Mouse (Mus musculus) kidney, adult 2 months (tissue): ENCODE data around the gene Hoxa13. TPM values are rescaled to one million over a fixed set of nuclear protein-coding genes. Genes with fewer than 3 reads are reported as not detected.
A peak's percentile ranks its signal among the peaks of the same experiment; 100 is the strongest.

Experiments
- DNase-seq: peaks from one replicate; pipeline ENCODE4 v3.0.0; 2021
- H3K27ac ChIP-seq: fragments of 200-500 bp; 2 replicates; pipeline ENCODE4 v1.5.1; 2012; ENCODE audit warnings: low read depth, low read length, control low read depth, inconsistent platforms; ENCODE audit not compliant: insufficient read depth
- H3K27me3 ChIP-seq: fragments of 200-500 bp; replicated peaks from 2 replicates; pipeline ENCODE4 v1.6.1; 2012; ENCODE audit warnings: mild to moderate bottlenecking, moderate library complexity, low read length, inconsistent platforms; ENCODE audit not compliant: control insufficient read depth, insufficient read depth
- H3K36me3 ChIP-seq: fragments of 200-500 bp; 2 replicates; pipeline ENCODE4 v1.6.1; 2012; ENCODE audit warnings: mild to moderate bottlenecking, moderate library complexity, low read length, inconsistent platforms; ENCODE audit not compliant: control insufficient read depth, insufficient read depth
- H3K4me1 ChIP-seq: fragments of 200-500 bp; 2 replicates; pipeline ENCODE4 v1.6.1; 2011; ENCODE audit warnings: low read length; ENCODE audit not compliant: control insufficient read depth, insufficient read depth
- H3K4me3 ChIP-seq: fragments of 200-500 bp; 2 replicates; pipeline ENCODE4 v1.5.1; 2011; ENCODE audit warnings: mild to moderate bottlenecking, low read depth, low read length, control low read depth; ENCODE audit not compliant: insufficient read depth
- CTCF ChIP-seq: fragments of 200-500 bp; conservative IDR thresholded peaks from 2 replicates; pipeline ENCODE4 v1.5.1; 2011; ENCODE audit warnings: low read depth, mild to moderate bottlenecking, control low read depth, low read length, moderate library complexity, mixed read lengths; ENCODE audit not compliant: insufficient read depth, insufficient read length
- POLR2A ChIP-seq: fragments of 200-500 bp; IDR thresholded peaks from one replicate; pipeline ENCODE4 v1.6.1; 2011; ENCODE audit warnings: low read depth, low read length, control low read depth
- WGBS: fragments of 180-500 bp; shearing (Covaris S2); methylation state at CpG from one replicate; pipeline ENCODE4 v1.1.7; 2018; 5-methylcytosine and 5-hydroxymethylcytosine counted together
- polyA plus RNA-seq: library from polyadenylated mRNA; depleted of rRNA; stranded (reverse); fragments of >200 nt; gene quantifications from 2 replicates; pipeline ENCODE4 v1.2.3, GENCODE M21; 2012

The Hoxa13 gene
- polyA plus RNA-seq, 1 experiment = not detected

DNA sequence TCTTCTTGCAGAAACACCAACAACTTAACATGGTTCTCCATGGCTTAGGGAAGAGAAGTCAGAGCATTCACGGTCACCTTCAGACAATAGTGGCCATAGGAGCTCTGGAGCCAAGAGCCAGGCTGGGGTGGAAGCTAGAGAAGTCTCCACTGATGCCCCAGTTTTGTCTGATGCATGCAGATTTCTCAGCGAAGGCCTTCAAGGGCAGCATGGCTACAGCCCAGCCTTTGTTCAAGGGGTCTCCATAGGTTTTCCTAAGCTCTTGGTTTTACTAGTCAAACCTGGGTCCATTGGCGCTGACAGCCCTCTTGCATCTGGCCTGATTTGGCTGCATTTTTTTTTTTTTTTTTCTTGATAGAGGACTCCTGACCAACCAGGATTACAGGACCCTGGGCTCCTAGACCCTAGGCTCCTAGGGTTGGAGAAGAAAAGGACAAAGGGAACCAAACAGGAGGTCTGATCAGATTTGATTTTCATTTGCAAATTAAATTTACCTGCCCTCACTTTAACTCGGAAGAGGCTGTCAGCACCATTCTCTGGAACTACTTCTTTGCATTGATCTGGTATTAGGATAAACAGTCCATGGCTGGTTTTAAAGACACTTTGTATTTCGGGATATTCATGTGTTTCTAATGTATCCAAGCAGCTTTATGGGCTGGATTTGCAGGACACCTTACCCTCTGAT is 3.6 kb upstream of the Hoxa13 start:
- no peaks in the 10 kb centered on the region for H3K36me3 ChIP-seq
- whole genome bisulfite sequencing = 14% methylated on average over 5 of the region's 5 CpGs
- TF ChIP-seq CTCF (no peak), POLR2A (no peak)
- H3K4me1 ChIP-seq = no peaks in the 10 kb centered on the region
- no peak overlapping the region for H3K27ac ChIP-seq
- peaks cover 40% of the 10 kb centered on the region for H3K27me3 ChIP-seq
- DNase-seq = no peak
- H3K4me3 ChIP-seq = no peak overlapping the region

DNA sequence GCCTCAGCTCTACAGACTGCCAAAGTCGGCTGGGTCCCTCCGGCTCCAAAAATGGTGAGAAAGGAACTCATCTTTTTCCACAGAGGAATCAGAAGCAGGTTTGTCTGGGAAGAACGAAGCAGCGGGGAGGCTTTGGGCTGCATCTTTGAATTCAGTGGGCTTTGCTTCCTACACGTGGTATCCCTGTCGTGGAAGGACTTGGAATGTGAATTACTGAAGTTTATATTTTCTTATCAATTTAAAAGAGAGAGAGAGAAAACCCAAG is 2.6 kb upstream of the Hoxa13 start:
- 13% methylated on average over 6 of the region's 6 CpGs for WGBS
- Histone ChIP-seq H3K27ac (no peak overlapping the region), H3K4me1 (no peaks in the 10 kb centered on the region), H3K36me3 (no peaks in the 10 kb centered on the region), H3K27me3 (peaks cover 36% of the 10 kb centered on the region), H3K4me3 (no peak overlapping the region)
- no peak for DNase-seq
- no peak for TF ChIP-seq CTCF
- TF ChIP-seq POLR2A = no peak

DNA sequence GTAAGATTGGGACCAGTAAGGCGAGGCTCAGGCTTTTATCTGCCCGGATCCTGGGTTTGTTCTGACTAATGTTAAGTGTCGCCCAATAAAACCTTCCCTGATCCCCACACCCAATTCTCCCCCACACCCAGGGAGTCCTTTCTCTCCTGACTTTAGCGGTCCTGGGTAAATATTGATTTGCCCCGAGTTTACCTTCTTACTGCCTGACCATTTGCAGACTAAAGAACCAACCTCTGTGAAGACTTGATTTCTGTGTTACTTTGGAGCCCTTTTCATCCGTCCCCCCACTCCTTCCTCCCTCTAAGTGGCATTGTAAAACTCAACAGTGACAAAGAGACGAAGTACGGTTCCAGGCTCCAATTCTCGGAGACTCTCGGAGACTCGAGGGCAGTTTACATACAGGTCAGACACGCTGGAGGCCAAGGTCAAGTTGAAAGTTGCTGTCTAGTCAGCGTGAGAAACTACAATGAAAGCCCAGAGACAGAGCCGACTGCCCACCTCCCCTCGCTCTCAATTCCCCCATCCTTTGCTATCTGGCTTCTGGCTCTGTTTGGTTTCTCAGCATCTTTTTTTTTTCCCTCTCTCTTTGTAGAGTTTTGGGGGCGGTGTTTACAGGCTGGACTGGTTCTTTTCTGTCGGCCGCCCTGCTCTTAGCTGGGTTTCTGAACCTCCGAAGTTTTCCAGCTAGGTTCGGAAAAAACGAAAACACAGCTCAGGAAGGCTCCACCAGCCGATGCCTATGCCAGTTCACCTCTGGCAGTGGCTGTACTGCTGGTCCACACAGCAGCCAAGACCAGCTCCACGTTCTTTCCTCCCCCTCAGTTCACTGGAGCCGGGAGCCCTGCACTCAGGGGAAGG is 2.0 kb upstream of the Hoxa13 start:
- no peak overlapping the region for H3K27ac ChIP-seq
- H3K36me3 ChIP-seq = no peaks in the 10 kb centered on the region
- TF ChIP-seq CTCF (no peak), POLR2A (no peak)
- peaks cover 34% of the 10 kb centered on the region for H3K27me3 ChIP-seq
- H3K4me1 ChIP-seq = no peaks in the 10 kb centered on the region
- H3K4me3 ChIP-seq = no peak overlapping the region
- 11% methylated on average over 24 of the region's 24 CpGs for WGBS
- DNase-seq = peak; percentile 16

GRCm38 (mm10) chr6:52261751-52262462 is 1.2 kb upstream of the Hoxa13 start:
- Histone ChIP-seq H3K36me3 (no peaks in the 10 kb centered on the region), H3K4me3 (no peak overlapping the region), H3K4me1 (no peaks in the 10 kb centered on the region), H3K27me3 (peaks cover 33% of the 10 kb centered on the region), H3K27ac (no peak overlapping the region)
- WGBS = 9% methylated on average over 9 of the region's 9 CpGs
- TF ChIP-seq CTCF (no peak), POLR2A (no peak)
- DNase-seq = peak; percentile 22

GRCm38 (mm10) chr6:52259811-52260261 is 844 bp downstream of the Hoxa13 start:
- TF ChIP-seq POLR2A = no peak
- TF ChIP-seq CTCF = no peak
- WGBS = 3% methylated on average over 39 of the region's 39 CpGs
- Histone ChIP-seq H3K4me1 (no peaks in the 10 kb centered on the region), H3K4me3 (no peak overlapping the region), H3K27ac (no peak overlapping the region), H3K36me3 (no peaks in the 10 kb centered on the region), H3K27me3 (peaks cover 29% of the 10 kb centered on the region)
- DNase-seq = peak; percentile 26

GRCm38 (mm10) chr6:52259081-52259790 is 1.4 kb downstream of the Hoxa13 start:
- no peak for TF ChIP-seq CTCF
- no peak for TF ChIP-seq POLR2A
- WGBS = 5% methylated on average over 25 of the region's 25 CpGs
- H3K36me3 ChIP-seq = no peaks in the 10 kb centered on the region
- peaks cover 25% of the 10 kb centered on the region for H3K27me3 ChIP-seq
- H3K4me3 ChIP-seq = no peak overlapping the region
- DNase-seq = no peak
- H3K4me1 ChIP-seq = no peaks in the 10 kb centered on the region
- H3K27ac ChIP-seq = no peak overlapping the region
